Mouse (Mus musculus) hindbrain, embryonic 14.5 days (tissue): ENCODE data around the gene Flt3. TPM values are rescaled to one million over a fixed set of nuclear protein-coding genes. Genes with fewer than 3 reads are reported as not detected.

Experiments used
- ATAC-seq: fragments of 200-750 bp; cut with Nextera tagmentation; 2 replicates; pipeline ENCODE4 v1.8.0; 2017; ENCODE audit warnings: moderate number of reproducible peaks, mild to moderate bottlenecking, moderate TSS enrichment, moderate library complexity; ENCODE audit not compliant: low FRiP score
- DNase-seq: peaks from one replicate; pipeline ENCODE4 v3.0.0-alpha.2; 2015; ENCODE audit warnings: low spot score
- H3K27ac ChIP-seq: fragments of 300-500 bp; sonication (generic); 2 replicates; pipeline ENCODE4 v1.5.1; 2014; ENCODE audit warnings: mild to moderate bottlenecking, moderate library complexity
- H3K27me3 ChIP-seq: fragments of 300-500 bp; sonication (generic); 2 replicates; pipeline ENCODE4 v1.6.1; 2014; ENCODE audit warnings: mild to moderate bottlenecking, low read length, mixed read lengths; ENCODE audit not compliant: control insufficient read depth, insufficient read depth
- H3K36me3 ChIP-seq: fragments of 300-500 bp; sonication (generic); replicated peaks from 2 replicates; pipeline ENCODE4 v1.6.1; 2014; ENCODE audit not compliant: control insufficient read depth, insufficient read depth
- H3K4me1 ChIP-seq: fragments of 300-500 bp; sonication (generic); replicated peaks from 2 replicates; pipeline ENCODE4 v1.6.1; 2014; ENCODE audit warnings: antibody characterized with exemption, low read length, mixed read lengths; ENCODE audit not compliant: control insufficient read depth, insufficient read depth
- H3K4me2 ChIP-seq: fragments of 300-500 bp; sonication (generic); replicated peaks from 2 replicates; pipeline ENCODE4 v1.6.1; 2014; ENCODE audit warnings: mild to moderate bottlenecking, moderate library complexity
- H3K4me3 ChIP-seq: fragments of 300-500 bp; sonication (generic); replicated peaks from 2 replicates; pipeline ENCODE4 v1.5.1; 2014; ENCODE audit warnings: mild to moderate bottlenecking, low read length
- H3K9ac ChIP-seq: fragments of 300-500 bp; sonication (generic); 2 replicates; pipeline ENCODE4 v1.6.1; 2014
- H3K9me3 ChIP-seq: fragments of 300-500 bp; sonication (generic); 2 replicates; pipeline ENCODE4 v1.6.1; 2016; ENCODE audit warnings: low read length; ENCODE audit not compliant: control insufficient read depth
- WGBS: fragments of 180-500 bp; shearing (Covaris S2); extraction: QIAGEN DNeasy Blood & Tissue Kit; methylation state at CpG from one replicate; pipeline ENCODE4 v1.1.7; 2014; 5-methylcytosine and 5-hydroxymethylcytosine counted together
- polyA plus RNA-seq: library from polyadenylated mRNA; unstranded; fragments of >200 nt; fragmentation: Nextera tagmentation; extraction: Ambion mirVana; gene quantifications from 2 replicates; pipeline ENCODE4 v1.2.1, GENCODE M21; 2014

Gene Flt3
- polyA plus RNA-seq, 1 experiment from 2014 or later, result 0.95 TPM

GRCm38 (mm10) chr5:147325931-147326330 lies 74.4 kb downstream of the Flt3 start:
- Histone ChIP-seq H3K27ac (no peak overlapping the region), H3K4me3 (no peak overlapping the region), H3K4me1 (no peaks in the 10 kb centered on the region), H3K4me2 (no peak overlapping the region), H3K27me3 (peaks cover 20% of the 10 kb centered on the region), H3K9ac (no peak overlapping the region), H3K36me3 (no peaks in the 10 kb centered on the region), H3K9me3 (no peaks in the 10 kb centered on the region)
- no peak for DNase-seq
- WGBS, result 74% methylated on average over 11 of the region's 11 CpGs
- ATAC-seq, result no peak

GRCm38 (mm10) chr5:147323237-147323917 lies 76.9 kb downstream of the Flt3 start:
- H3K4me2 ChIP-seq, result no peak overlapping the region
- H3K4me1 ChIP-seq, result no peaks in the 10 kb centered on the region
- H3K4me3 ChIP-seq, result no peak overlapping the region
- no peak overlapping the region for H3K27ac ChIP-seq
- H3K27me3 ChIP-seq, result peaks cover 40% of the 10 kb centered on the region
- no peaks in the 10 kb centered on the region for H3K9me3 ChIP-seq
- 18% methylated on average over 17 of the region's 17 CpGs for WGBS
- DNase-seq (peak; percentile 77), ATAC-seq (no peak)
- no peaks in the 10 kb centered on the region for H3K36me3 ChIP-seq
- H3K9ac ChIP-seq, result no peak overlapping the region

GRCm38 (mm10) chr5:147322183-147322582 lies 78.1 kb downstream of the Flt3 start, which contains the start of gene Urad:
Urad (minus strand) TSS chr5:147322440.
- no peak within 1 kb of the TSS for H3K4me3 ChIP-seq
- 75% methylated on average over 8 of the region's 8 CpGs for WGBS
- no peak for DNase-seq
- H3K27me3 ChIP-seq, result peaks cover 52% of the 10 kb centered on the region
- H3K36me3 ChIP-seq, result no peaks in the 10 kb centered on the region
- H3K4me2 ChIP-seq, result no peak within 1 kb of the TSS
- no peaks in the 10 kb centered on the region for H3K9me3 ChIP-seq
- no peak within 1 kb of the TSS for H3K27ac ChIP-seq
- no peak within 1 kb of the TSS for H3K9ac ChIP-seq
- H3K4me1 ChIP-seq, result no peaks in the 10 kb centered on the region
- ATAC-seq, result no peak

- H3K27me3 ChIP-seq, result peaks cover 77% of the 10 kb centered on the region
Measured at GRCm38 (mm10) chr5:147319653-147320052, 80.6 kb downstream of the Flt3 start.

GRCm38 (mm10) chr5:147317991-147318390 lies 82.3 kb downstream of the Flt3 start:
- ATAC-seq (no peak), DNase-seq (no peak)
- Histone ChIP-seq H3K27me3 (peaks cover 91% of the 10 kb centered on the region), H3K9ac (no peak overlapping the region), H3K4me1 (no peaks in the 10 kb centered on the region), H3K9me3 (no peaks in the 10 kb centered on the region), H3K36me3 (no peaks in the 10 kb centered on the region), H3K27ac (no peak overlapping the region), H3K4me3 (no peak overlapping the region), H3K4me2 (no peak overlapping the region)
- WGBS, result 17% methylated on average over 7 of the region's 7 CpGs

More at GRCm38 (mm10) chr5:147319653-147320052, 80.6 kb downstream of the Flt3 start:
- Histone ChIP-seq H3K27ac (no peak overlapping the region), H3K4me2 (no peak overlapping the region), H3K36me3 (no peaks in the 10 kb centered on the region), H3K4me3 (no peak overlapping the region), H3K4me1 (no peaks in the 10 kb centered on the region), H3K9ac (no peak overlapping the region), H3K9me3 (no peaks in the 10 kb centered on the region)
- DNase-seq, result peak; percentile 92
- no peak for ATAC-seq

GRCm38 (mm10) chr5:147317321-147317720 lies 83.0 kb downstream of the Flt3 start:
- no peak overlapping the region for H3K4me2 ChIP-seq
- ATAC-seq, result no peak

GRCm38 (mm10) chr5:147315432-147316075 lies 84.7 kb downstream of the Flt3 start:
- Histone ChIP-seq H3K4me1 (no peaks in the 10 kb centered on the region), H3K27me3 (peaks cover 95% of the 10 kb centered on the region), H3K9me3 (no peaks in the 10 kb centered on the region), H3K27ac (no peak overlapping the region), H3K9ac (no peak overlapping the region), H3K4me3 (no peak overlapping the region), H3K4me2 (no peak overlapping the region), H3K36me3 (no peaks in the 10 kb centered on the region)
- WGBS, result under 1% methylated on average over 25 of the region's 25 CpGs
- ATAC-seq (no peak), DNase-seq (no peak)

More at GRCm38 (mm10) chr5:147317321-147317720, 83.0 kb downstream of the Flt3 start:
- peaks cover 92% of the 10 kb centered on the region for H3K27me3 ChIP-seq
- WGBS, result 5% methylated on average over 7 of the region's 7 CpGs
- H3K4me1 ChIP-seq, result no peaks in the 10 kb centered on the region
- no peak overlapping the region for H3K4me3 ChIP-seq
- DNase-seq, result no peak
- no peaks in the 10 kb centered on the region for H3K9me3 ChIP-seq
- no peak overlapping the region for H3K9ac ChIP-seq
- H3K36me3 ChIP-seq, result no peaks in the 10 kb centered on the region
- H3K27ac ChIP-seq, result no peak overlapping the region

GRCm38 (mm10) chr5:147314646-147315431 lies 85.5 kb downstream of the Flt3 start:
- Histone ChIP-seq H3K27me3 (peaks cover 95% of the 10 kb centered on the region), H3K27ac (no peak overlapping the region), H3K36me3 (no peaks in the 10 kb centered on the region), H3K9me3 (no peaks in the 10 kb centered on the region), H3K9ac (no peak overlapping the region), H3K4me3 (no peak overlapping the region), H3K4me2 (no peak overlapping the region), H3K4me1 (no peaks in the 10 kb centered on the region)
- under 1% methylated on average over 39 of the region's 39 CpGs for WGBS
- ATAC-seq (no peak), DNase-seq (no peak)
